Comparison of ENCODE assay signal across 29 mouse cellular contexts in genomic region chr13:12384796-12385195, GRCm38 (mm10). TPM values are rescaled to one million over a fixed set of nuclear protein-coding genes. Genes with fewer than 3 reads are reported as not detected.
A peak's percentile ranks its signal among the peaks of the same experiment; 100 is the strongest.
DNase-seq lines count a peak whose midpoint lies in the region; ATAC-seq and TF ChIP-seq lines count a peak whose summit lies in the region.
"Had no signal": no experiment of that assay in that cellular context is flagged by ENCODE, and none has a peak within 500 bp of the region (broad histone marks: within the 10 kb centered on the region; RNA-seq: fewer than 3 reads in every experiment).

No protein-coding gene starts in this region.

- TF ChIP-seq EP300 in heart, adult 2 months (IDR thresholded peaks at IDR 0.05; ENCODE audit: insufficient read depth, low read depth, low read length), result no peak
- no peak for TF ChIP-seq EP300 in lung, postnatal 0 days (IDR thresholded peaks at IDR 0.05)

- no peaks in the 10 kb centered on the region for H3K36me3 ChIP-seq in heart, adult 2 months (ENCODE audit: control insufficient read depth, insufficient read depth, low read length)
- H3K36me3 ChIP-seq in heart, embryonic 14.5 days (ENCODE audit: control insufficient read depth, insufficient read depth, low read length), result no peaks in the 10 kb centered on the region
- no peaks in the 10 kb centered on the region for H3K36me3 ChIP-seq in lung, postnatal 0 days (ENCODE audit: insufficient read depth, low read length)
- H3K36me3 ChIP-seq: midbrain, embryonic 10.5 days; midbrain, embryonic 15.5 days had no signal

- H3K4me1 ChIP-seq in heart, adult 2 months (ENCODE audit: control insufficient read depth, insufficient read depth, low read length), result no peaks in the 10 kb centered on the region
- H3K4me1 ChIP-seq in heart, embryonic 14.5 days (ENCODE audit: control insufficient read depth in 2 of 2, insufficient read depth in 2 of 2, low read length in 2 of 2), result peaks cover 0 to 8% of the 10 kb centered on the region in 2 experiments; a peak in 2 of 4 replicates
- no peaks in the 10 kb centered on the region for H3K4me1 ChIP-seq in lung, postnatal 0 days (ENCODE audit: insufficient read depth, low read depth, low read length)
- H3K4me1 ChIP-seq: midbrain, embryonic 15.5 days had no signal

- no peak overlapping the region for H3K27ac ChIP-seq in heart, adult 2 months
- H3K27ac ChIP-seq in heart, embryonic 14.5 days (replicated peaks in 1 of 2; ENCODE audit: control insufficient read depth in 1 of 2, insufficient read depth in 1 of 2, low read depth in 2 of 2, low read length in 2 of 2), result peak overlapping the region; percentile 73 to 84
- H3K27ac ChIP-seq in lung, postnatal 0 days (ENCODE audit: low read length), result no peak overlapping the region
- H3K27ac ChIP-seq: hindbrain, embryonic 14.5 days; liver, embryonic 14.5 days; midbrain, embryonic 10.5 days; midbrain, embryonic 15.5 days had no signal

- H3K4me3 ChIP-seq in heart, adult 2 months, result no peak overlapping the region
- H3K4me3 ChIP-seq in heart, embryonic 14.5 days (ENCODE audit: control insufficient read depth in 1 of 2, insufficient read depth in 1 of 2, low read depth in 1 of 2, low read length in 2 of 2), result no peak overlapping the region
- no peak overlapping the region for H3K4me3 ChIP-seq in lung, postnatal 0 days (ENCODE audit: low read depth, low read length)
- H3K4me3 ChIP-seq: midbrain, embryonic 10.5 days; midbrain, embryonic 15.5 days had no signal

- peak overlapping the region; percentile 12; the same call in 1 of the 2 replicates for H3K4me2 ChIP-seq in heart, embryonic 14.5 days (ENCODE audit: low read length)
- H3K4me2 ChIP-seq in lung, postnatal 0 days (replicated peaks; ENCODE audit: low read depth, low read length), result no peak overlapping the region
- H3K4me2 ChIP-seq: hindbrain, embryonic 14.5 days; midbrain, embryonic 15.5 days had no signal

- H3K27me3 ChIP-seq in heart, adult 2 months (ENCODE audit: control insufficient read depth, insufficient read depth, low read length), result no peaks in the 10 kb centered on the region
- H3K27me3 ChIP-seq in heart, embryonic 14.5 days (ENCODE audit: control insufficient read depth, insufficient read depth, low read length), result no peaks in the 10 kb centered on the region
- H3K27me3 ChIP-seq in lung, postnatal 0 days (replicated peaks; ENCODE audit: insufficient read depth, low read length), result no peaks in the 10 kb centered on the region
- H3K27me3 ChIP-seq: midbrain, embryonic 15.5 days had no signal

- H3K79me2 ChIP-seq in heart, adult 2 months (replicated peaks; ENCODE audit: control insufficient read depth, insufficient read depth, low read length), result 0 out of 2 replicates have a peak, but pooled peaks cover 1% of the 10 kb centered on the region

- no peak for TF ChIP-seq POLR2A in heart, adult 2 months (IDR thresholded peaks at IDR 0.05; ENCODE audit: insufficient read depth, low read depth, low read length)

- ATAC-seq in heart, embryonic 14.5 days (ENCODE audit: insufficient number of reproducible peaks, insufficient read depth, low FRiP score, low read depth), result no peak
- no peak for ATAC-seq in lung, postnatal 0 days
- ATAC-seq: CD4-positive, CD25-positive, alpha-beta regulatory T cell, adult 4 months; forebrain, embryonic 14.5 days; intestine, postnatal 0 days; midbrain, embryonic 15.5 days had no signal

- TF ChIP-seq CTCF in heart, adult 2 months (IDR thresholded peaks at IDR 0.05), result no peak
- no peak for TF ChIP-seq CTCF in lung, postnatal 0 days (IDR thresholded peaks at IDR 0.05)

- 0 out of 2 replicates have a peak, but pooled peaks cover 6% of the 10 kb centered on the region for H3K9me3 ChIP-seq in heart, embryonic 14.5 days (ENCODE audit: control insufficient read depth, low read length)
- no peaks in the 10 kb centered on the region for H3K9me3 ChIP-seq in lung, postnatal 0 days (ENCODE audit: low read length)
- H3K9me3 ChIP-seq: midbrain, embryonic 10.5 days; midbrain, embryonic 15.5 days had no signal

- intact Hi-C loops in heart, adult 2 months (cut with DNase I), result loop anchor here (5.0 kb wide), 1 partner anchor 87 kb away; no protein-coding TSS in a partner anchor
- intact Hi-C loops in heart, postnatal 10 days (cut with DNase I), result loop anchor here (2.0 to 10.0 kb wide), 2 partner anchors 88 to 620 kb away; no protein-coding TSS in a partner anchor

- DNase-seq in heart, adult 11 months, result peak; percentile 34
- DNase-seq in heart, adult 2 months, result no peak
- DNase-seq in heart, postnatal 10 days, result no peak
- peak; percentile 7 for DNase-seq in lung, postnatal 0 days (ENCODE audit: low spot score)
- no peak for DNase-seq in lung, postnatal 25 days (ENCODE audit: low spot score)
- DNase-seq in embryo, embryonic 10.5 days (ENCODE audit: low spot score), result no peak
- DNase-seq: adrenal gland, postnatal 25 days; cerebellum, adult 18-20 months; cerebellum, postnatal 10 days; gastrocnemius, postnatal 25 days; kidney, adult 9 months; kidney, postnatal 10 days; layer of hippocampus, postnatal 36 days; left cerebral cortex, postnatal 4 days; liver; lung, adult 2 months; lung, postnatal 14 days; right cerebral cortex, adult 18-20 months; spleen, adult 18-20 months; thymus, postnatal 14 days had no signal

- no peak overlapping the region for H3K9ac ChIP-seq in heart, adult 2 months (ENCODE audit: low read depth, low read length)
- H3K9ac ChIP-seq in heart, embryonic 14.5 days (ENCODE audit: low read length), result no peak overlapping the region
- no peak overlapping the region for H3K9ac ChIP-seq in lung, postnatal 0 days (replicated peaks; ENCODE audit: low read depth)
- H3K9ac ChIP-seq: hindbrain, embryonic 14.5 days; liver, embryonic 14.5 days; midbrain, embryonic 15.5 days had no signal

RNA-seq across cellular contexts. Expression of gene Heatr1, which starts 10.0 kb away (rescaled TPM):
- total RNA-seq in heart, adult 2 months (2021), result 10 to 100 TPM; 16.1 TPM
- polyA plus RNA-seq in heart, adult 2 months (2012; rRNA removed), result 7.4 and 11.8 TPM in 2 replicates
- polyA plus RNA-seq in heart, embryonic 14.5 days (2014; fragmentation: Nextera tagmentation; extraction: Ambion mirVana), result 9.9 and 12.0 TPM in 2 replicates
- total RNA-seq in heart, postnatal 10 days (2021), result 10 to 100 TPM; 15.9 to 16.0 TPM
- polyA plus RNA-seq in lung, postnatal 0 days (2015; fragmentation: Nextera tagmentation; extraction: Ambion mirVana), result 7.7 TPM in 2 replicates

RNA-seq across cellular contexts. Expression of gene Actn2, which starts 44.2 kb away (rescaled TPM):
- 1,000 to 10,000 TPM; 1,397 to 1,781 TPM for total RNA-seq in heart, adult 2 months (2021)
- 1,690 and 1,900 TPM in 2 replicates for polyA plus RNA-seq in heart, adult 2 months (2012; rRNA removed)
- polyA plus RNA-seq in heart, embryonic 14.5 days (2014; fragmentation: Nextera tagmentation; extraction: Ambion mirVana), result 1,376 and 1,533 TPM in 2 replicates
- 1,000 to 10,000 TPM; 2,174 to 2,192 TPM for total RNA-seq in heart, postnatal 10 days (2021)
- 16.1 and 18.7 TPM in 2 replicates for polyA plus RNA-seq in lung, postnatal 0 days (2015; fragmentation: Nextera tagmentation; extraction: Ambion mirVana)
- total RNA-seq: common myeloid progenitor, adult 5-6 weeks had no signal

Comparison
In these comparisons a context has a peak if more than half of its experiments do, and no peak if none do; other contexts are left out.
1. DNase-seq: peak in heart, adult 11 months (single experiment) and lung, postnatal 0 days (single experiment); none in heart, adult 2 months (0 of 2), heart, postnatal 10 days (0 of 2), lung, postnatal 25 days (single experiment) and embryo, embryonic 10.5 days (single experiment).
2. H3K27ac ChIP-seq: peak in heart, embryonic 14.5 days (2 of 2); none in heart, adult 2 months (single experiment) and lung, postnatal 0 days (single experiment).
3. RNA of gene Actn2, which starts 44.2 kb away (polyA plus RNA-seq): 1,690 to 1,900 TPM in heart, adult 2 months and 1,376 to 1,533 TPM in heart, embryonic 14.5 days; 16.1 to 18.7 TPM in lung, postnatal 0 days; every median in the first group is over 10 times any median in the second.